Mouse (Mus musculus): ENCODE results near the gene Gramd1b. TPM values are rescaled to one million over a fixed set of nuclear protein-coding genes. Genes with fewer than 3 reads are reported as not detected.
A peak's percentile ranks its signal among the peaks of the same experiment; 100 is the strongest.

Gramd1b gene
- polyA plus RNA-seq, 1 experiment from 2014 or later, result 19.5 TPM

GRCm38 (mm10) chr9:40349554-40349953, 181.6 kb downstream of the Gramd1b start:
- no peaks in the 10 kb centered on the region for H3K36me3 ChIP-seq (ENCODE audit: control insufficient read depth, insufficient read depth)
- no peak for ATAC-seq
- H3K9ac ChIP-seq (replicated peaks; ENCODE audit: low read depth, low read length), result no peak overlapping the region
- no peak overlapping the region for H3K4me3 ChIP-seq (replicated peaks; ENCODE audit: low read length)
- no peaks in the 10 kb centered on the region for H3K9me3 ChIP-seq (ENCODE audit: control insufficient read depth, low read length)
- no peak overlapping the region for H3K27ac ChIP-seq (ENCODE audit: low read length)
- H3K27me3 ChIP-seq (replicated peaks; ENCODE audit: control insufficient read depth, insufficient read depth, low read length), result no peaks in the 10 kb centered on the region
- no peak overlapping the region for H3K4me2 ChIP-seq (ENCODE audit: low read length)
- H3K4me1 ChIP-seq (replicated peaks; ENCODE audit: control insufficient read depth, insufficient read depth, low read length), result peaks cover 29% of the 10 kb centered on the region
- 69% methylated on average over 4 of the region's 4 CpGs for whole genome bisulfite sequencing

- Histone ChIP-seq H3K4me3 (replicated peaks; ENCODE audit: low read length) (no peak overlapping the region), H3K9me3 (ENCODE audit: control insufficient read depth, low read length) (no peaks in the 10 kb centered on the region), H3K4me1 (replicated peaks; ENCODE audit: control insufficient read depth, insufficient read depth, low read length) (peaks cover 36% of the 10 kb centered on the region), H3K9ac (replicated peaks; ENCODE audit: low read depth, low read length) (no peak overlapping the region), H3K27ac (ENCODE audit: low read length) (no peak overlapping the region), H3K27me3 (replicated peaks; ENCODE audit: control insufficient read depth, insufficient read depth, low read length) (no peaks in the 10 kb centered on the region), H3K4me2 (ENCODE audit: low read length) (no peak overlapping the region), H3K36me3 (ENCODE audit: control insufficient read depth, insufficient read depth) (no peaks in the 10 kb centered on the region)
- 96% methylated on average over 8 of the region's 8 CpGs for WGBS
- ATAC-seq, result no peak
Observed at GRCm38 (mm10) chr9:40348714-40349233, 182.4 kb downstream of the Gramd1b start.

DNA sequence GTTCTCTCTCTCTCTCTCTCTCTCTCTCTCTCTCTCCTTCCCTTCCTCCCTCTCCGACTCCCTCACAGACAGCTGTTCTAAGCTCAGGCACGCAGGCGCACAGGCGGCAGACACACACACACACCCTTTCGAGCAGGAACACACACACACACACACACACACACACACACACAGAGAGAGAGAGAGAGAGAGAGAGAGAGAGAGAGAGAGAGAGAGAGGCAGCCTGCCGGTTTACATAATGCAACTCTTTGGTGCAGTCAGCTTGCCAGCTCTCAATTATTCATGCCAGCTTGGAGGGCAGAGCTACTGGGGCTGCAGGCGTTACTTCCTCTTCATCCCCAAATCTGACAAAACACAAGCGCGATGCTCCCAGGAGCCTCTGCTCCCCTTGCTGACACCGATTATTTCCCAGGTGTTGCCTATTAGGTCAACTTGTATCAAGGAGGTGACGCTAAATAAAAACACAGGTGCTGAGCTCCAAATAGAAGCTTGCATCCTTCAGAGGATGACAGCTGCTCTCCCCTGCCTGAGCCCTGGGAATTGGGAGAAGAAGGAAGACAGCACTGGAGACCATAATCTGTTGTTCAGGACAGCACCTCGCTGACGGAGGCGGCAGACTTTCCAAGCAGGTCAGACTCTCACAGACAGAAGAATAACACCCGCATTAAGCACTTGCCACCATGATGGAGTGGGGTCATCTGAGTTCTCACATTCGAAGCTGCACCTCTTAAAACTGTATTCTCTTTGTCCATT, 184.8 kb downstream of the Gramd1b start:
- H3K27ac ChIP-seq (ENCODE audit: low read length), result peak overlapping the region; percentile 96
- no peaks in the 10 kb centered on the region for H3K9me3 ChIP-seq (ENCODE audit: control insufficient read depth, low read length)
- H3K4me3 ChIP-seq (replicated peaks; ENCODE audit: low read length), result peak overlapping the region; percentile 43
- peak overlapping the region; percentile 58 for H3K4me2 ChIP-seq (ENCODE audit: low read length)
- H3K36me3 ChIP-seq (ENCODE audit: control insufficient read depth, insufficient read depth), result no peaks in the 10 kb centered on the region
- H3K27me3 ChIP-seq (replicated peaks; ENCODE audit: control insufficient read depth, insufficient read depth, low read length), result no peaks in the 10 kb centered on the region
- peak overlapping the region; percentile 62 for H3K9ac ChIP-seq (replicated peaks; ENCODE audit: low read depth, low read length)
- ATAC-seq, result peak; percentile 88
- H3K4me1 ChIP-seq (replicated peaks; ENCODE audit: control insufficient read depth, insufficient read depth, low read length), result peaks cover 50% of the 10 kb centered on the region
- WGBS, result 15% methylated on average over 16 of the region's 16 CpGs

DNA sequence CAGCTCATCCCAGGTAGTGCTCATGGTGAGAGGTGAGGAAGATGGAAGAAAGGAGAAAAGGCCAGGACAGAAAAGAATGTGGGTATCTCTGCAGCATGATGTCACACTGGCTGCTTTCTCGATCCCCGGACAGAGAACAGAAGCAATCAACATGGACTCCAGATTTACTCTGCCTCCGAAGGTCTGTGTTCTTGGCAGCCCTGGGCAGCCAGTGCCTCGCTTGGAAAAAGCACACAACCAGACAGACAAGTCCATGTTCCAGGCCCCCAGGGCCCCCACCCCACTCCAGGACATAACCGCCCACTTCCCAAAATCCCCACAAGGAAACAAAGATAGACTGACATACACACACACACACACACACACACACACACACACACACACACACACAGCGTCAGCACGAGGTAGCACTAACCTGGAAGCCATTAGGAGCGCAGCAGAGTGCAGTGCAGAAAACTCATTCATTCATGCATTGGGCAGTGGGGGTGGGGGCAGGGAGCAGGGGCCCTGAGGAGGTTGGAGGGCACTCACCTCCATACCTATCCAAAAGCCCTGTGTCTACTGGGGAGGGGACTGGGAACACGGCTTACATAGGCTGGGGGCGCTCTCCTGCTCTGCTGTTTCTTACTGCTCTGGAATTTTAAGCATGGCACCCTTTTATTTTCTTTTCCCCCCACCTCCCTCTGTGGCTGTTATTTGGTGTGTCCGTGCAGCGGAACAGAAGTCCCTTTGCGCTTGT, 185.5 kb downstream of the Gramd1b start:
- H3K27ac ChIP-seq (ENCODE audit: low read length), result peak overlapping the region; percentile 96
- peak; percentile 57 for ATAC-seq
- peaks cover 53% of the 10 kb centered on the region for H3K4me1 ChIP-seq (replicated peaks; ENCODE audit: control insufficient read depth, insufficient read depth, low read length)
- H3K4me3 ChIP-seq (replicated peaks; ENCODE audit: low read length), result peak overlapping the region; percentile 43
- H3K4me2 ChIP-seq (ENCODE audit: low read length), result peak overlapping the region; percentile 58
- no peaks in the 10 kb centered on the region for H3K36me3 ChIP-seq (ENCODE audit: control insufficient read depth, insufficient read depth)
- H3K27me3 ChIP-seq (replicated peaks; ENCODE audit: control insufficient read depth, insufficient read depth, low read length), result no peaks in the 10 kb centered on the region
- H3K9ac ChIP-seq (replicated peaks; ENCODE audit: low read depth, low read length), result peak overlapping the region; percentile 62
- 6% methylated on average over 13 of the region's 13 CpGs for WGBS
- H3K9me3 ChIP-seq (ENCODE audit: control insufficient read depth, low read length), result no peaks in the 10 kb centered on the region

DNA sequence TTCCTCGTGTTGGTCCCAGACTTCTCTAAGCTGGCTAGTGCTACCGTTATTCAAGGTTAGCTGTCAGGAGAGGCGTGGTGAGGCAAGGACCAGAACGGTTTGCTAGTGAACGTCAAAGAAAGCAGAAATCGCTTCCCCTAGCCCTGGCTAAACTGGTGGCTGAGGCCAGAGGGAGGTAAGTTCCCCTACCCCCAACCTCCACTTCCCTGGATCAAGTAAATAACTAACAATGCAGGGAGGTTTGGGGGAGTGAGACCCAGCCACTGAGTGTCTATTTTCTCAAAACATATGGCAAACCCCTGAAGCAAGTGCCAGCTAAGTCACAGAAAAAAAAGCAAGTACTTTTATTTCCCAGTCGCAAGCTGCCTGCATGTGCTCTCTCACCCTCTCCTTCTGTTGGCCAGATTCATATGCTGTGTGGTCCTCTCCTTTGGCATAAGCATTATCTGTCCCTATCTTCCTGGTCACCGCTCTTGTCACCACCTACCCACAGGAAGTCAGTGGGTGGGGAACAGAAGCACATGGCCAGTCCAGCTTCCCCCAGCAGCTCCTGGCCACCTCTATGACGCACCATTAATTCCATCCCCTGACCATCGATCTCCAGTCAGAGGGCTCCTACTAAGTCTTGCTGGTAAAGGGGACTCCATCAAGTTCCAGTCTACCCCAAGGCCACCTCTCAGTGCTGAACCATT, 186.2 kb downstream of the Gramd1b start:
- H3K36me3 ChIP-seq (ENCODE audit: control insufficient read depth, insufficient read depth), result no peaks in the 10 kb centered on the region
- H3K4me1 ChIP-seq (replicated peaks; ENCODE audit: control insufficient read depth, insufficient read depth, low read length), result peaks cover 52% of the 10 kb centered on the region
- H3K9ac ChIP-seq (replicated peaks; ENCODE audit: low read depth, low read length), result peak overlapping the region; percentile 62
- peak overlapping the region; percentile 43 for H3K4me3 ChIP-seq (replicated peaks; ENCODE audit: low read length)
- WGBS, result 55% methylated on average over 10 of the region's 10 CpGs
- peak; percentile 4; the same call in 1 of the 2 replicates for ATAC-seq
- H3K27ac ChIP-seq (ENCODE audit: low read length), result peak overlapping the region; percentile 96
- no peaks in the 10 kb centered on the region for H3K9me3 ChIP-seq (ENCODE audit: control insufficient read depth, low read length)
- no peaks in the 10 kb centered on the region for H3K27me3 ChIP-seq (replicated peaks; ENCODE audit: control insufficient read depth, insufficient read depth, low read length)
- peak overlapping the region; percentile 58 for H3K4me2 ChIP-seq (ENCODE audit: low read length)

- H3K9ac ChIP-seq (replicated peaks; ENCODE audit: low read depth, low read length), result no peak overlapping the region
- no peak for ATAC-seq
- no peak overlapping the region for H3K4me3 ChIP-seq (replicated peaks; ENCODE audit: low read length)
- no peaks in the 10 kb centered on the region for H3K36me3 ChIP-seq (ENCODE audit: control insufficient read depth, insufficient read depth)
- 90% methylated on average over 7 of the region's 7 CpGs for WGBS
- H3K9me3 ChIP-seq (ENCODE audit: control insufficient read depth, low read length), result no peaks in the 10 kb centered on the region
- no peak overlapping the region for H3K27ac ChIP-seq (ENCODE audit: low read length)
- peaks cover 51% of the 10 kb centered on the region for H3K4me1 ChIP-seq (replicated peaks; ENCODE audit: control insufficient read depth, insufficient read depth, low read length)
- no peaks in the 10 kb centered on the region for H3K27me3 ChIP-seq (replicated peaks; ENCODE audit: control insufficient read depth, insufficient read depth, low read length)
- peak overlapping the region; percentile 58 for H3K4me2 ChIP-seq (ENCODE audit: low read length)
Observed at GRCm38 (mm10) chr9:40343828-40344227, 187.4 kb downstream of the Gramd1b start.

- Histone ChIP-seq H3K9ac (replicated peaks; ENCODE audit: low read depth, low read length) (no peak overlapping the region), H3K4me2 (ENCODE audit: low read length) (peak overlapping the region; percentile 58; the same call in 1 of the 2 replicates), H3K4me1 (replicated peaks; ENCODE audit: control insufficient read depth, insufficient read depth, low read length) (peaks cover 52% of the 10 kb centered on the region), H3K27ac (ENCODE audit: low read length) (no peak overlapping the region), H3K4me3 (replicated peaks; ENCODE audit: low read length) (no peak overlapping the region), H3K9me3 (ENCODE audit: control insufficient read depth, low read length) (no peaks in the 10 kb centered on the region), H3K36me3 (ENCODE audit: control insufficient read depth, insufficient read depth) (no peaks in the 10 kb centered on the region), H3K27me3 (replicated peaks; ENCODE audit: control insufficient read depth, insufficient read depth, low read length) (no peaks in the 10 kb centered on the region)
- no peak for ATAC-seq
- WGBS, result 89% methylated on average over 9 of the region's 9 CpGs
Observed at GRCm38 (mm10) chr9:40343053-40343652, 188.0 kb downstream of the Gramd1b start.

- no peak overlapping the region for H3K27ac ChIP-seq (ENCODE audit: low read length)
- ATAC-seq, result no peak
- H3K4me2 ChIP-seq (ENCODE audit: low read length), result no peak overlapping the region
- H3K4me3 ChIP-seq (replicated peaks; ENCODE audit: low read length), result no peak overlapping the region
- no peaks in the 10 kb centered on the region for H3K9me3 ChIP-seq (ENCODE audit: control insufficient read depth, low read length)
- WGBS, result 79% methylated on average over 7 of the region's 7 CpGs
- peaks cover 60% of the 10 kb centered on the region for H3K4me1 ChIP-seq (replicated peaks; ENCODE audit: control insufficient read depth, insufficient read depth, low read length)
- H3K36me3 ChIP-seq (ENCODE audit: control insufficient read depth, insufficient read depth), result no peaks in the 10 kb centered on the region
- H3K9ac ChIP-seq (replicated peaks; ENCODE audit: low read depth, low read length), result no peak overlapping the region
- H3K27me3 ChIP-seq (replicated peaks; ENCODE audit: control insufficient read depth, insufficient read depth, low read length), result no peaks in the 10 kb centered on the region
Observed at GRCm38 (mm10) chr9:40342101-40342500, 189.1 kb downstream of the Gramd1b start.
